Mouse (Mus musculus) fat pad, adult 2 months (tissue): ENCODE measurements around the gene Rmnd1.
A peak's percentile ranks its signal among the peaks of the same experiment; 100 is the strongest.
"Not testable (repeated sequence)": the region's sequence is repeated elsewhere in the genome, so short reads cannot be mapped to it uniquely, and the experiment has no call there.

ENCODE experiments used
- DNase-seq: peaks from one replicate; pipeline ENCODE4 v3.0.0-alpha.2; 2011; ENCODE audit warnings: low read depth, low spot score; ENCODE audit errors: extremely low read depth

Rmnd1 gene

DNA sequence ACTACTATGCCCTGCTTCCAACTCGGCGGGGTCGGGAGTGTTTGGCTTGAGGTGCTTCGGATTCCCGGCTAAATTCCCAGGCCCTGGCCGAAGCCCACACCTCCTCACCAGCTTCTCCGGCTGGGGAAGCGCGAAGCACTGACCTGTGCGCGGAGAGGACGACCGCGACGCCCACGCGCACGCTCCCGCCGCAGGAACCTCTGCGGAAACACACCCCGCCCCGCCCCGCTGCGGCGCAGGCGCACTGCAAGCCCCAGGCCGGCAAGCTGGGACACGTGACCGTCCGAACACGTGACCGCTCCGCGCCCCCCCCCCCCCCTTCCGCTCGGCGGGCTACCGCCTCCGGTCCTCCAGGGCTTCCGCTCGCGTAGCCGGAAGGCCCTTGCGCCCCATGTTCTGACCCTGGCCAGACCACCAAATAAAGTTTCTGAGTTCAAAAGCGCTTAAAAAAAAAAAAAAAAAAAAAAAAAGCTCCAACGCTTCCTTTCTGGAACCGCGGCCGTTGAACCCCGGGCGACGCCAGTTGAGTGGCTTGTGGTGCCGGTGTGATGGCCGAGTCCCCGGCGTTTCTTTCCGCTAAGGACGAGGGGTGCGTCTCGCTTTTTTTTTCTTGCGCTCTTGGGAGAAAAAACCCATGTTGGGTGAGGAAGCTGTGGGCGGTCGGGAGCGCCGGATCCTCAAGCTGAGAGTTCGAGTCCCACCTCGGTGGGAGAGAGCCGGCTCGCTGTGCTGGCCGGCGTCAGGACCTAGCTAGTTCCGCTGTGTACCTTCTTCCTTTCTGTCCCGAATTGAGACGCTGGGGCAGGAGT lies at the start of gene Rmnd1, which contains the start of gene Armt1:
Gene Rmnd1, minus strand, starts transcription at position 266 of the 809 bp plus-strand sequence.
Gene Armt1, plus strand, starts transcription at position 345 of the 809 bp plus-strand sequence.
- DNase-seq = no peak

DNA sequence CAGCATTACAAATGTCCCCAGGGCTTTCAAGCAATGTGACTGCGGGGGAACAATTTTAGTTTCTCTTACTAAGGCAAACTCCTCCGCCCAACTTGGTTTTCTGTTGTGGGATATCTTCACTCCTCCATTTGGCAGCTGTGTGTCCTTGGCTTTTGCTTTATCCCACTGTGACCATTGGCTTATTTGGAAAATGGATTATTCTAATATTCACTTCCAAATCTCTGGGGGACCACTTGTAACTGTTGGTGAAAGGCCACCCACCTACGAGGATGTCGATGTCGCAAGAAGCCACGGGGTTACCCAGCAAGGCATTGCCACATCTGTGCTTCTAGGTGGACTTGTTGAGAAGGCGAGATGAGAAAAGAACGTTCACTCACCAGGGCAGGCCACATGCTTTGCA lies 49.5 kb upstream of the Rmnd1 start:
- DNase-seq = no peak

DNA sequence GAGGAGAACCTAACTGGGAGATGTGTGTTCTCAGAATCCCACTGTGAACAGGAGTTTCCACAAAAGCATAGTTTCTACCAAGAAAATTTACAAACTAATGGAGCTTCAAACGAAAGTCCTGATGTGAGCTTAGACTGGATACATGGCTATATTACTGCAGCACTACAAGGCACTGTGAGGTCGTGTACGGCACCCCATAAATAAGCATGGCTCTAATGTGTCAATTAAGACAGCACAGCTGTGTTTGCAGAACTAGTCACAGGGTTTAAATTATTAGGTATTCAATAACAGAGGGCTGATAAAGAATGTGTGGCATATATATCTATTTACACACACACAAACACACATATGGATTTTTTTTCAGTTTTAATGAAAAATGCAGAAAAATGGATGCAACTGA lies 48.7 kb upstream of the Rmnd1 start:
- DNase-seq = no peak

DNA sequence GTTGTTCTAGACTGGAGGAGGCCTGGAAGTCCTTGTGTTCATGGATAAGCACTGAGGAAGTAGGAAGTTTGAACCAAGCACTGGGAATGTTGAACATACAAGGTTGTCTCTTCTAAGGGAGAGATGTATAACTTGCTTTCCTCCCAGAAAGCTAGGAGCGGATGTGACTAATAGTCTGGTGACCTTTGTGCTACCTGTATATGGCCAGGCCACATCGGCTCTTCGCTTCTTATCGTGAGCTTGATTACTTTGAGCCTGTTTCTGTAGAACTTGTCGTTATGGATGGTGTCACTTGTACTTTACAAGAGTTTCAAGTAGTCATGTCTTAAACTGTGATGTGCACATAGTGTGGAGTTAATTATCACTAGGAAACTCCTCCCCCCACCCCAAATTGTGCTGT lies 44.4 kb upstream of the Rmnd1 start:
- DNase-seq = no peak

DNA sequence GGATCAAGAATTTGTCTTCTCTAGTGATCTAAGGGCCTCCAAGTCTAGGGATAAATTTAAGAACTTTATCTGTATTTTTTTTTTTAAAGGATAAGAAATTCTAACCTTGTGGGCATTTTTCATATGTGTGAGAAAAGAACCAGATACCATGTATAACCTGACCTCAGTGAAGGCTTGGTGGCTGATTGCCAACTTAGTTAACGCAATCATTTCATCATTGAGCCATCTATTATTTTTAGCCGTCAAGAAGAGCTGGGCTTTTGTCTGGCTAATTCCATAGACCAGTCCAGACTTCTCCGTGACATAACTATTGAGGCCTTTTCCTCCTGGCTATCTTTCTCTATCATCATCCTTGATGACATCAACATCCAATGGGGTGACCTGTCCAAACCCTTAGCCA lies 43.2 kb upstream of the Rmnd1 start:
- DNase-seq = peak; percentile 43

GRCm38 (mm10) chr10:4473591-4473993 lies 41.4 kb upstream of the Rmnd1 start:
- no peak for DNase-seq

DNA sequence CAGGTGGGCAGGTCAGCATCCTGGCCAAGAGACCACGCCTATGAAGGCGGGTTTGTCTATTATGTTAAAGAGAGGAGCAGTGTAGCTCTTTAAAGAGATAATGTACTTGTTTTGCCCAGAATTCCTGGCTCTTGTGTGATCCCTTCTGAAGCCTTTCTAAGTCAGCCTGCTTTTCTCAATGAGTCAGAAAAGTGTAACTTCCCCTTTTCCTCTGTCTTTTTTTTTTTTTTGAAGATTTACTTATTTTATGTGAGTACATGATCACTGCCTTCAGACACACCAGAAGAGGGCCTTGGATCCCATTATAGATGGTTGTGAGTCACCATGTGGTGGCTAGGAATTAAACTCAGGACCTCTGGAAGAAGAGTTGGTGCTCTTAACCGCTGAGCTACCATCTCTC lies 37.2 kb upstream of the Rmnd1 start:
- no peak for DNase-seq

DNA sequence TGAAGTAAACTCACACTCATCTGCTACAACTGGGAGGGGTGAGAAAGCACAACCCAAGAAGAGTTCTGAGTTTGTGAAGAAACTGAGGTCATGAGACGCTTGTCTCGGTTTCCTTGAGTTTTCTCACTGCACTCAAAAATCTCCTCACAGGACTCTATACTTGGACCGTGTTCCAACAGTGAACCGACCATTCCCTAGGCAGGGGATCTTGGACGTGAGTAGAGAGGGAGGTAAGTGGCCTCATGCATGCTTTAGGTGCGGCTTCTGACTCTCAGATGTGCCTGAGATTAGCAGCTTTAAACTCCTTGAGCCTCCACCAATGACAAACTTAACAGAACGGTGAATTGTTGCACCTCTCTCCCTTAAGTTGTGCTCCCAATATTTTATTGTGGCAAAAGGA lies 33.6 kb upstream of the Rmnd1 start:
- no peak for DNase-seq

DNA sequence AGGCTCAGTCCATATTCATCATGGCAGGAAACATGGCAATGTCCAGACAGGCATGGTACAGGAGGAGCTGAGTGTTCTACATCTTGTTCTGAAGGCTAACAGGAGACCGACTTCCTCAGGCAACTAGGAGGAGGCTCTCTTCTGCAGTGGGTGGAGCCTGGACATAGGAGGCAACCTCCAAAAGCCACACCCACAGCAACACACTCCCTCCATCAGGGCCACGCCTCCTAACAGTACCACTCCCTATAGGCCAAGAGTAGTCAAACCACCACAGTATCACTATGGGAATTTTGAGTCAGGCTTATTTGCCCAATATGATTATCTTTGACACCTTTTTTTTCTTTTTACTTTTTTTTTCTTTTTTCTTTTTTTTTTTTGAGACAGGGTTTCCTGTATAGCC lies 28.0 kb upstream of the Rmnd1 start:
- no peak for DNase-seq

DNA sequence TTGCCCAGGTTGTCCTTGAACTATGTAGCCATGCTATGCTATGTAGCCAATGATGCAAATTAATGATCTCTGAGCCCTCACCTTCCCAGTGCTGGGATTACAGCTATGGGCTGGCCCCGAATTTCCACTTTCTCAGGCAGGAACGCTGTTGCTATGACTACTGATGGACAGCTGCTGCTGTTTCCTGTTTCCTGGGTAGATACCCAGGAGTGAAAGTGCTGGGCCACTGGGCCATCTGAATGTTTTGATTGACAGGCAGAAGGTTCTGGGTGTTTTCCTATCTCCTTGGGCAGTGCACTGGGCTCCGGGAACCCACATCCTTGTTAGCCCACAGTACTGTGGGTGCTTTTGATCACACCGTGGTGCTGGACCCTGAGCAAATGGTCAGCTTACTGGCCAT lies 24.2 kb upstream of the Rmnd1 start:
- DNase-seq = no peak

GRCm38 (mm10) chr10:4435416-4435815 lies 3.2 kb upstream of the Rmnd1 start:
- DNase-seq = no peak

DNA sequence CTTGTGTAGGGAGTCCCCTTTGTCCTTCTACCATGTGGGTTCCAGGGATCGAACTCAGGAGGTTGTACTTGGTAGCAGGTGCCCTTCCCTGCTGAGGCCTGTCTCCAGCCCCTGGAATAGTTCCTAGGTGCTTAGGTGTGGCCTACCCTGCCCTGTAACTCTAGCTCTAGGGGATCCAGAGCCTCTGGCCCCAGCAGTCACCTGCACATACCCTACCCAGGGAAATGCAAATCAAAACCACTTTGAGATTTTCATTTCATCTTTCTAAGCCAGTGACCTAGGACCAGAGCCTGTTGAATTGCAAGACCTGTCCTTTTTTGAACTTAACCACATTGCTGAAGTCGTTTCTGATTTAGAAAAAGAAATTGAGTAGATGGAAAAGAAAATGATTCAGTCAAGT lies 1.7 kb upstream of the Rmnd1 start:
- not testable (repeated sequence) for DNase-seq

DNA sequence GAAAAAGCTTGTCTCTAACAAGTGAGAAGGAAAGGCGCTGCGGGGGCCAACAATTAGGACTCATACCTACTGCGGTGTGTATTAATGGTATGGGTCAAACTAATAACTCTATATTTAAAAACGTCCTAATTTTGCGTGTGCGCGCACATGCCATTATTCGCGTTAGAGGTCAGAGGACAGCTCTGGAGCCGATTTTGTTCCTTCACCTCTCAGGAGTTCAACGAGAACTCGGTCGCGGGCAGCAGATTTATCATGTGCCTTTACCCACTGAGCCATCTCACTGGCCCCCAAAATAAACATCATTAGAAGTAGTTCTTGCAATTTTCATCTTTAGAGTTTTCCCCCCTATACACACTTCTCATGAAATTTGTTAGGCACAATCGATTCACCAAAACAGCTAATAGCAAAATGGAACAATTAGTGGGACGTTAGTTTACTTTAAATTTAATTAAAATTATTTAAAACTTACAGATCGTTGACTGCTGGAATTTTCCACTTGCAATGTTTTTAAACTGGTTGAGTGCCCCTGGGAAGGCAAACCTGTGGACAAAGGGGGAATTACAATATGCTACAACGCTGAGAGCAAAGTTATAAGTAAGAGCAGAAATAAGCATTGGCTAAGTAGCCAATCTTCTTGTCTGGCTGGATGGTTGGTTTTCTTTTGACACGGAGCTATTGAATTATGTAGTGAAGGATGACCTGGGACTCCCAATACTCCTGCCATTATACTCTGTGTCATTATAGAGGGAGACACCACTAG lies 988 bp upstream of the Rmnd1 start:
- no peak for DNase-seq

- DNase-seq = no peak
These were observed 454 bp downstream of the Rmnd1 start for GRCm38 (mm10) chr10:4431746-4432122.

GRCm38 (mm10) chr10:4430826-4431225 lies 1.4 kb downstream of the Rmnd1 start:
- DNase-seq = no peak

GRCm38 (mm10) chr10:4430399-4430798 lies 1.8 kb downstream of the Rmnd1 start:
- no peak for DNase-seq

DNA sequence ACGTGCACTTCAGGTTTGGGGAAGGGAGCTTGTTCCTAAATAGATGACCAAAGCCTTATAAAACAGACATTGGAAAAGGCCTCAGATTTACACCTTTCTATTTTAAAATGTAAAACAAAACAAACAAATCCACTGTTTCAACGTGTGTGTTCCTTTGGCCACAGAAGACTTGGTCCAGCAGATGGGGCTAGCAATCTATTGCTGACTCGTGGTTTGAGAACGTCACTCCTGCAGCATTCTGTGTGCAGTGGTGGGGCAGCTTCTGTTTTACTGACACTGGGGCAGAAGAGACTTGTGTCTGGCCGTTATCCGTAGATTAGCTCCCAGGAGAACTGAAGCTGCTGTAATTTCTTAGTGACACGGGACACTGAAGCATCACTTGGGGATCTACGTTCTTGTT lies 6.9 kb downstream of the Rmnd1 start:
- DNase-seq = no peak

- no peak for DNase-seq
These were observed 25.0 kb downstream of the Rmnd1 start for GRCm38 (mm10) chr10:4407191-4407590.

- no peak for DNase-seq
These were observed 26.7 kb downstream of the Rmnd1 start for GRCm38 (mm10) chr10:4405511-4405910.

GRCm38 (mm10) chr10:4404895-4405491 lies 27.2 kb downstream of the Rmnd1 start:
- no peak for DNase-seq

- no peak for DNase-seq
These were observed 34.1 kb downstream of the Rmnd1 start for GRCm38 (mm10) chr10:4398058-4398457.

- DNase-seq = no peak
These were observed 36.9 kb downstream of the Rmnd1 start for GRCm38 (mm10) chr10:4395321-4395720.
